Mouse (Mus musculus): ENCODE results near the gene Dnah11. TPM values are rescaled to one million over a fixed set of nuclear protein-coding genes. Genes with fewer than 3 reads are reported as not detected.

Gene Dnah11
- polyA plus RNA-seq, 1 experiment = not detected

DNA sequence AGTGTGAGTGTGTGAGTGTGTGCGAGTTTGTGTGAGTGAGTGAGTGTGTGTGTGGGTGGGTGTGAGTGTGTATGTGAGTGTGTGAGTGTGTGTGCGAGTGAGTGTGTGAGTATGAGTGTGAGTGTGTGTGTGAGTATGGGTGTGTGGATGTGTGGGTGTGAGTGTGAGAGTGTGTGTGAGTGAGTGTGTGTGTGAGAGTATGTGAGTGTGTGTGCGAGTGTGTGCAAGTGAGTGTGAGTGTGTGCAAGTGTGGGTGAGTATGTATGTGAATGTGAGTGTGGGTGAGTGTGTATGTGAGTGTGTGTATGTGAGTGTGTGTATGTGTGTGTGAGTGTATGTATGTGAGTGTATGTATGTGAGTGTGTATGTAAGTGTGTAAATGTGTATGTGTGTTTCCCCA lies 79.2 kb downstream of the Dnah11 start:
- no peak overlapping the region for H3K4me3 ChIP-seq (ENCODE audit: insufficient read depth, low read depth, low read length)
- H3K4me1 ChIP-seq (ENCODE audit: control insufficient read depth, insufficient read depth, insufficient read length, low read length) = no peaks in the 10 kb centered on the region
- H3K27ac ChIP-seq (replicated peaks; ENCODE audit: low read depth, low read length) = no peak overlapping the region

GRCm38 (mm10) chr12:118112599-118112998 lies 86.2 kb downstream of the Dnah11 start:
- no peak overlapping the region for H3K27ac ChIP-seq (replicated peaks; ENCODE audit: low read depth, low read length)
- H3K4me1 ChIP-seq (ENCODE audit: control insufficient read depth, insufficient read depth, insufficient read length, low read length) = no peaks in the 10 kb centered on the region
- H3K4me3 ChIP-seq (ENCODE audit: insufficient read depth, low read depth, low read length) = no peak overlapping the region

- H3K4me1 ChIP-seq (ENCODE audit: control insufficient read depth, insufficient read depth, insufficient read length, low read length) = no peaks in the 10 kb centered on the region
- no peak overlapping the region for H3K27ac ChIP-seq (replicated peaks; ENCODE audit: low read depth, low read length)
- no peak overlapping the region for H3K4me3 ChIP-seq (ENCODE audit: insufficient read depth, low read depth, low read length)
Measured at GRCm38 (mm10) chr12:118111896-118112295, 86.9 kb downstream of the Dnah11 start.

- Histone ChIP-seq H3K27ac (replicated peaks; ENCODE audit: low read depth, low read length) (no peak overlapping the region), H3K4me1 (ENCODE audit: control insufficient read depth, insufficient read depth, insufficient read length, low read length) (no peaks in the 10 kb centered on the region), H3K4me3 (ENCODE audit: insufficient read depth, low read depth, low read length) (no peak overlapping the region)
Measured at GRCm38 (mm10) chr12:118107719-118108118, 91.1 kb downstream of the Dnah11 start.

GRCm38 (mm10) chr12:118104520-118104919 lies 94.3 kb downstream of the Dnah11 start:
- H3K4me1 ChIP-seq (ENCODE audit: control insufficient read depth, insufficient read depth, insufficient read length, low read length) = no peaks in the 10 kb centered on the region
- H3K4me3 ChIP-seq (ENCODE audit: insufficient read depth, low read depth, low read length) = no peak overlapping the region
- H3K27ac ChIP-seq (replicated peaks; ENCODE audit: low read depth, low read length) = no peak overlapping the region

- no peaks in the 10 kb centered on the region for H3K4me1 ChIP-seq (ENCODE audit: control insufficient read depth, insufficient read depth, insufficient read length, low read length)
- no peak overlapping the region for H3K4me3 ChIP-seq (ENCODE audit: insufficient read depth, low read depth, low read length)
- no peak overlapping the region for H3K27ac ChIP-seq (replicated peaks; ENCODE audit: low read depth, low read length)
Measured at GRCm38 (mm10) chr12:118099694-118100093, 99.1 kb downstream of the Dnah11 start.

- Histone ChIP-seq H3K4me3 (ENCODE audit: insufficient read depth, low read depth, low read length) (no peak overlapping the region), H3K27ac (replicated peaks; ENCODE audit: low read depth, low read length) (no peak overlapping the region), H3K4me1 (ENCODE audit: control insufficient read depth, insufficient read depth, insufficient read length, low read length) (no peaks in the 10 kb centered on the region)
Measured at GRCm38 (mm10) chr12:118098257-118098656, 100.6 kb downstream of the Dnah11 start.

GRCm38 (mm10) chr12:118094946-118095345 lies 103.9 kb downstream of the Dnah11 start:
- no peaks in the 10 kb centered on the region for H3K4me1 ChIP-seq (ENCODE audit: control insufficient read depth, insufficient read depth, insufficient read length, low read length)
- H3K27ac ChIP-seq (replicated peaks; ENCODE audit: low read depth, low read length) = no peak overlapping the region
- no peak overlapping the region for H3K4me3 ChIP-seq (ENCODE audit: insufficient read depth, low read depth, low read length)

DNA sequence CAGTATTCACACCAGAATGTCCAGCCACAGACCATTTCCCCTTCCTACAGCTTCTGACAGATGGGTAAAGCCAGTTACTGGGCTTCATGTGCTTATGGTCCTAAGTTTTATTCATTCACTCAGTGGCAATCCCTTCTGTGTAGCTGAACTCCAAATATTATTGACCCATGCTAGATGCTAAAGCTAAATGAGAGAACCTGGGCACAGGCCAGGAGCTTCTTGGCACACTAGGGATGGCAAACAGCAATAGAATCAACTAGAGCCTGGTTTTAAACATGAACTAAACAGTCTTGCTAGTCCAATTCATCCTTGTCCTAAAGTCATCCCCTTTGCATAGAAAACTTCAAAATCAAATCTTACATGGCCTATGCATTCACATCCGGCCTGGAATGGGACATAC lies 113.6 kb downstream of the Dnah11 start:
- H3K4me3 ChIP-seq (ENCODE audit: insufficient read depth, low read depth, low read length) = no peak overlapping the region
- no peaks in the 10 kb centered on the region for H3K4me1 ChIP-seq (ENCODE audit: control insufficient read depth, insufficient read depth, insufficient read length, low read length)
- H3K27ac ChIP-seq (replicated peaks; ENCODE audit: low read depth, low read length) = no peak overlapping the region

DNA sequence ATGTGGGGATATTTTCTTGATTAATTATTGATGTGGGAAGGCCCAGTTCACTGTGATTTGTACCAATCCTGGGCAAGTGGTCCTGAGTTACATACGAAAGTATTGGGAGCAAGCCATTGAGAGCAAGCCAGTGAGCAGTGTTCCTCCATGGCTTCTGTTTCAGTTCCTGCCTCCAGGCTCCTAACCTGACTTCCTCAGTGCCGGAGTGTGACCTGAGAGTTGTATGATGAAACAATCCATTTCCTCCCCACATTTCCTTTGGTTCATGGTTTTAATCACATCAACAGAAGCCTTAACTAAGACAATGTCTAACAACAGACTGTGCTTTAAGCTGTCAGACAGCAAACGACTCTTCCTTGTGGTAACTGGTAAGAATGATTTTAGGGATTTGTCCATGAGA lies 114.0 kb downstream of the Dnah11 start:
- Histone ChIP-seq H3K4me1 (ENCODE audit: control insufficient read depth, insufficient read depth, insufficient read length, low read length) (no peaks in the 10 kb centered on the region), H3K27ac (replicated peaks; ENCODE audit: low read depth, low read length) (no peak overlapping the region), H3K4me3 (ENCODE audit: insufficient read depth, low read depth, low read length) (no peak overlapping the region)

GRCm38 (mm10) chr12:118084134-118084533 lies 114.7 kb downstream of the Dnah11 start:
- Histone ChIP-seq H3K4me3 (ENCODE audit: insufficient read depth, low read depth, low read length) (no peak overlapping the region), H3K4me1 (ENCODE audit: control insufficient read depth, insufficient read depth, insufficient read length, low read length) (no peaks in the 10 kb centered on the region), H3K27ac (replicated peaks; ENCODE audit: low read depth, low read length) (no peak overlapping the region)

DNA sequence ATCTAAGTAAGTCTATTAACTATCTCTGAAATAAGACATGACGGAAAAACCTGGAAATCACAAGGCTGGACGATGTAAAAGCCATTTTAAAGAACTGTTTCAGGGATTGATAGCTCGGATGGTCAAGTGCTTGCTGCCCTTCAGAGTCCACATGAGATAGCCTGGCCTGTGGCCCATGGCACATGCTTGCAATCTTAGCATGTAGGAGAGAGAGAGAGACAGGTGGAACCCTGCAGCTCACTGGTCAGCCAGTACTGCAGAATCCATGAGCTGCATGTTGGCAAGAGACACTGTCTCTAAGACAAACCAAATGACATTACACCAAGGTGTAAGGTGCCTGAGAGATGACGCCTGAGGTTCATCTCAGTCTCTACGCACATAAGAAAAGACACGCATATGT lies 118.4 kb downstream of the Dnah11 start:
- H3K27ac ChIP-seq (replicated peaks; ENCODE audit: low read depth, low read length) = no peak overlapping the region
- no peak overlapping the region for H3K4me3 ChIP-seq (ENCODE audit: insufficient read depth, low read depth, low read length)
- no peaks in the 10 kb centered on the region for H3K4me1 ChIP-seq (ENCODE audit: control insufficient read depth, insufficient read depth, insufficient read length, low read length)

DNA sequence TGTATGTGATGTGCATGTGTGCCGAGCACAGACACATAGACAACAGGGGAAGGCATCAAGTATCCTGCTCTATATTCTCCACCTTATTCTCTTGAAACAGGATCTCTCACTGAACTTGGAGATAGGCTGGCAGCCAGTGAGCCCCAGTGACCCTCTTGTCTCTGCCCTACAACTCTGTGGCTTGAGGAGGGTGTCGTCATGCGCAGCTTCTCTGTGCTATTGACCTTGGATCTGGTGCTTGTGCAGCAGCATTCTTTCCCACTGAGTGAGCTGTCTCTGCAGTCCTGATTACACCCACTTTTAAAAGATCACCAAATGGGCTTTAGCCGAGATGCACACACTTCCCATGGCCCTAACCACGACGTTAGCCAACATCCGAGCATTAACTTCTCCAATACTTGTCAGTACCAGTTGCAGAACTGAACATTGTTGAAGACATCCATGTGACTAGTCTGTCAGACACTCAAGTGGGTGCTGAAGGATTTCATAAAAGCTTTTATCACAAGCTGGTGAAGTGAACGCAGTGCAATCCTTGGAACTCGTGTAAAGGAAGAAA lies 120.3 kb downstream of the Dnah11 start:
- Histone ChIP-seq H3K4me3 (ENCODE audit: insufficient read depth, low read depth, low read length) (no peak overlapping the region), H3K4me1 (ENCODE audit: control insufficient read depth, insufficient read depth, insufficient read length, low read length) (no peaks in the 10 kb centered on the region), H3K27ac (replicated peaks; ENCODE audit: low read depth, low read length) (no peak overlapping the region)

- no peak overlapping the region for H3K4me3 ChIP-seq (ENCODE audit: insufficient read depth, low read depth, low read length)
- no peaks in the 10 kb centered on the region for H3K4me1 ChIP-seq (ENCODE audit: control insufficient read depth, insufficient read depth, insufficient read length, low read length)
- H3K27ac ChIP-seq (replicated peaks; ENCODE audit: low read depth, low read length) = no peak overlapping the region
Measured at GRCm38 (mm10) chr12:118076802-118077201, 122.0 kb downstream of the Dnah11 start.

DNA sequence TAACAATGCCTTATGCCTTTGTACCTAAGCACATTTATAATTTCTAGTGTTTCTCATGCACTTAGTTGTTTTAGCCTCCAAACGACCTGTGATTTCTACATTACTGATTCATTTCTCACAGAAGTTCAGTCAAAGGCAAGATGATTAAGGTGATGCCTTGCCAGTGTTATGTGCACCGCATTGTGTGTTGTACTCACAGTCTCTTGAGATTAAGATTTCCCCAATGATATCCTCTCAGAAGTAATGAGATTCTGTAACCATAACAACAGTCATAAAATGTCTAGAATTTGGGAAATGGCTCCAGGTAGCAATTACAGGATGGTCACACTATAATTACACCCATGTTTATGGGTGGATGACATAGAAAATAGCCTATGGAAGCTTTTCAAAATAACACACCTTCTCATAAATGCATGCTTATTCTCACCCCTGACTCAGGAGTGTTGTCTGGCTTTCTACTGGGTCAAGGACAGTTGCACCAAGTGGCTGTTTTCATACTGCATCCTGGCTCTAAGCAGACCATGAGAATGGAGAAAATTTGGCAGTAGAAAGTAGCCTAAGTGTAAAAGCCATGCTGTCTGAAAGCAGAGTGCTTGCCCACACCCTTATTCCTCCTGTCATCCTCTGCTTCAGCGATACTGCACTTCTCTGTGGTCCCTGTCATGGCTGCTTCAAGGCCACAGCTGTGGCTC lies 126.5 kb downstream of the Dnah11 start:
- Histone ChIP-seq H3K4me3 (ENCODE audit: insufficient read depth, low read depth, low read length) (no peak overlapping the region), H3K4me1 (ENCODE audit: control insufficient read depth, insufficient read depth, insufficient read length, low read length) (no peaks in the 10 kb centered on the region), H3K27ac (replicated peaks; ENCODE audit: low read depth, low read length) (no peak overlapping the region)

GRCm38 (mm10) chr12:118071667-118072066 lies 127.2 kb downstream of the Dnah11 start:
- no peak overlapping the region for H3K27ac ChIP-seq (replicated peaks; ENCODE audit: low read depth, low read length)
- no peak overlapping the region for H3K4me3 ChIP-seq (ENCODE audit: insufficient read depth, low read depth, low read length)
- H3K4me1 ChIP-seq (ENCODE audit: control insufficient read depth, insufficient read depth, insufficient read length, low read length) = no peaks in the 10 kb centered on the region
